Mouse (Mus musculus) forebrain, embryonic 15.5 days (tissue): ENCODE data around the gene Hmox2. TPM values are rescaled to one million over a fixed set of nuclear protein-coding genes. Genes with fewer than 3 reads are reported as not detected.

Source experiments
- ATAC-seq: fragments of 200-750 bp; cut with Nextera tagmentation; replicated peaks from 2 replicates; pipeline ENCODE4 v1.8.0; 2017; ENCODE audit warnings: mild to moderate bottlenecking, moderate TSS enrichment, moderate library complexity
- H3K27ac ChIP-seq: fragments of 300-500 bp; sonication (generic); replicated peaks from 2 replicates; pipeline ENCODE4 v1.5.1; 2015; ENCODE audit warnings: mild to moderate bottlenecking, inconsistent platforms
- H3K27me3 ChIP-seq: fragments of 300-500 bp; sonication (generic); 2 replicates; pipeline ENCODE4 v1.6.1; 2015; ENCODE audit warnings: inconsistent platforms
- H3K36me3 ChIP-seq: fragments of 300-500 bp; sonication (generic); 2 replicates; pipeline ENCODE4 v1.6.1; 2015; ENCODE audit warnings: mild to moderate bottlenecking, inconsistent platforms
- H3K4me1 ChIP-seq: fragments of 300-500 bp; sonication (generic); 2 replicates; pipeline ENCODE4 v1.6.1; 2015; ENCODE audit warnings: inconsistent platforms
- H3K4me2 ChIP-seq: fragments of 300-500 bp; sonication (generic); replicated peaks from 2 replicates; pipeline ENCODE4 v1.6.1; 2015; ENCODE audit warnings: mild to moderate bottlenecking, inconsistent platforms
- H3K4me3 ChIP-seq: fragments of 300-500 bp; sonication (generic); 2 replicates; pipeline ENCODE4 v1.5.1; 2015; ENCODE audit warnings: mild to moderate bottlenecking, inconsistent platforms
- H3K9ac ChIP-seq: fragments of 300-500 bp; sonication (generic); replicated peaks from 2 replicates; pipeline ENCODE4 v1.6.1; 2015; ENCODE audit warnings: mild to moderate bottlenecking, inconsistent platforms
- H3K9me3 ChIP-seq: fragments of 300-500 bp; sonication (generic); 2 replicates; pipeline ENCODE4 v1.6.1; 2016; ENCODE audit warnings: inconsistent platforms
- WGBS: fragments of 180-500 bp; shearing (Covaris S2); methylation state at CpG from one replicate; pipeline ENCODE4 v1.1.7; 2015; ENCODE audit warnings: mixed read lengths; 5-methylcytosine and 5-hydroxymethylcytosine counted together
- polyA plus RNA-seq: library from polyadenylated mRNA; unstranded; fragments of >200 nt; fragmentation: Nextera tagmentation; extraction: Ambion mirVana; gene quantifications from 2 replicates; pipeline ENCODE4 v1.2.1, GENCODE M21; 2015

Gene Hmox2
- polyA plus RNA-seq, 1 experiment from 2014 or later = 88.3 TPM

- peaks cover 28% of the 10 kb centered on the region for H3K4me1 ChIP-seq
- no peak for ATAC-seq
- WGBS = 60% methylated on average over 2 of the region's 2 CpGs
- no peaks in the 10 kb centered on the region for H3K27me3 ChIP-seq
- H3K9ac ChIP-seq = no peak overlapping the region
- no peaks in the 10 kb centered on the region for H3K9me3 ChIP-seq
- no peak overlapping the region for H3K27ac ChIP-seq
- no peaks in the 10 kb centered on the region for H3K36me3 ChIP-seq
- H3K4me2 ChIP-seq = no peak overlapping the region
- H3K4me3 ChIP-seq = no peak overlapping the region
Measured at GRCm38 (mm10) chr16:4791332-4791731, 65.2 kb downstream of the Hmox2 start.

GRCm38 (mm10) chr16:4796631-4797030 is 70.5 kb downstream of the Hmox2 start:
- no peak overlapping the region for H3K9ac ChIP-seq
- H3K4me2 ChIP-seq = no peak overlapping the region
- H3K4me1 ChIP-seq = no peaks in the 10 kb centered on the region
- no peaks in the 10 kb centered on the region for H3K27me3 ChIP-seq
- H3K27ac ChIP-seq = no peak overlapping the region
- ATAC-seq = no peak
- H3K4me3 ChIP-seq = no peak overlapping the region
- 92% methylated on average over 4 of the region's 4 CpGs for WGBS
- H3K36me3 ChIP-seq = no peaks in the 10 kb centered on the region
- no peaks in the 10 kb centered on the region for H3K9me3 ChIP-seq

Other genes starting within 250 kb of the Hmox2 start
- gene Srl, start 184.5 kb upstream of the Hmox2 start, polyA plus RNA-seq = 40.1 and 40.2 TPM in 2 replicates
- 14.3 and 15.2 TPM in 2 replicates for gene Tfap4, start 166.5 kb upstream of the Hmox2 start, polyA plus RNA-seq
- gene Glis2, start 131.6 kb upstream of the Hmox2 start, polyA plus RNA-seq = 11.0 and 14.6 TPM in 2 replicates
- 162 and 171 TPM in 2 replicates for gene Pam16, start 101.4 kb upstream of the Hmox2 start, polyA plus RNA-seq
- gene Vasn, start 86.4 kb upstream of the Hmox2 start, polyA plus RNA-seq = 3.0 and 3.6 TPM in 2 replicates
- 55.8 and 58.0 TPM in 2 replicates for gene Dnaja3, start 86.4 kb upstream of the Hmox2 start, polyA plus RNA-seq
- gene Coro7, start 46.6 kb upstream of the Hmox2 start, polyA plus RNA-seq = 25.0 TPM in 2 replicates
- 103 and 115 TPM in 2 replicates for gene Nmral1, start 7.0 kb upstream of the Hmox2 start, polyA plus RNA-seq
- gene Cdip1, start 63.9 kb downstream of the Hmox2 start, polyA plus RNA-seq = 101 and 104 TPM in 2 replicates
- 0.56 and 0.75 TPM in 2 replicates for gene 4930562C15Rik, start 109.1 kb downstream of the Hmox2 start, polyA plus RNA-seq
- gene Ubald1, start 154.0 kb downstream of the Hmox2 start, polyA plus RNA-seq = 45.1 and 47.6 TPM in 2 replicates
- 95.8 and 102 TPM in 2 replicates for gene Mgrn1, start 159.9 kb downstream of the Hmox2 start, polyA plus RNA-seq
- gene Nudt16l1, start 212.4 kb downstream of the Hmox2 start, polyA plus RNA-seq = 138 and 139 TPM in 2 replicates
- gene Anks3, start 237.8 kb downstream of the Hmox2 start, polyA plus RNA-seq = 79.9 and 80.7 TPM in 2 replicates